Mouse (Mus musculus) frontal cortex, adult (tissue): ENCODE results near the gene Psmd8.
"Not testable (repeated sequence)": the region's sequence is repeated elsewhere in the genome, so short reads cannot be mapped to it uniquely, and the experiment has no call there.

Experiments
- ATAC-seq: cut with Nextera tagmentation; 2 replicates; pipeline ENCODE4 v1.9.2; 2017; ENCODE audit warnings: mild to moderate bottlenecking, moderate library complexity, mixed read lengths; ENCODE audit not compliant: low TSS enrichment

Psmd8 gene

GRCm38 (mm10) chr7:29180077-29180853, at the start of gene Psmd8:
Gene Psmd8, minus strand, starts transcription at chr7:29180701.
- peak; percentile 99 for ATAC-seq

GRCm38 (mm10) chr7:29228202-29228601, 47.7 kb upstream of the Psmd8 start:
- no peak for ATAC-seq

- peak; percentile 50; the same call in 1 of the 2 replicates for ATAC-seq
Observed at GRCm38 (mm10) chr7:29225520-29225919, 45.0 kb upstream of the Psmd8 start.

DNA sequence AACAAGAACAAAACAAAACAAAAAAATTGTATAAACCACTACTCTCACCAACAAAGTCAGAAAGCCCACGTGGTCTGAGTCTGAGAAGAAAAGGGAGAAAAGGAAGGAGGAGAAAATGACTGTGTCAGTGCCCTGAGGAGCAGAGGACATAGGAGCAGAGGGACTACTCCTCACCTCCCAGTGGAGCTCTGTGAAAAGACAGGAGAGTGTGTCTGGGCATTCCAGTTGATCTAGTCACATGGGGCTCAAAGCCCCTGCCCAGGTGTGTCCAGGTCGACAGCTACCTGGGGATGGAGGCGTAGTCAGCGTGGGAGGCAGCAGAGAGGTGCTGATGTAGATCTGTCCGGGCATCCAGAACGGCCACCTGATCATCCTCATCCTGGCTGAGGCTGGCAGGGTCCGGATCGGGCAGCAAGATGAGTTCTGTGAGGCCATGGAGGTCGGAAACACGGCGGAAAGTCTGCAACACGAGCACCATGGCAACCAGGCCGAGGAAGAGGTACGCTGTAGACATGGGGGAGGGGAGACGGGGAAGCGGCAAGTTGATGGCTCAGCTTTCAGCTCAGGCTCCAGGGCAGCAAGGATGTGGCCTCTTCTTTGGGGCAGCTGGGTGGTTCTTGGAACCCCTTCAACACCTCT, 44.4 kb upstream of the Psmd8 start:
- no peak; the same call in 1 of the 2 replicates for ATAC-seq

DNA sequence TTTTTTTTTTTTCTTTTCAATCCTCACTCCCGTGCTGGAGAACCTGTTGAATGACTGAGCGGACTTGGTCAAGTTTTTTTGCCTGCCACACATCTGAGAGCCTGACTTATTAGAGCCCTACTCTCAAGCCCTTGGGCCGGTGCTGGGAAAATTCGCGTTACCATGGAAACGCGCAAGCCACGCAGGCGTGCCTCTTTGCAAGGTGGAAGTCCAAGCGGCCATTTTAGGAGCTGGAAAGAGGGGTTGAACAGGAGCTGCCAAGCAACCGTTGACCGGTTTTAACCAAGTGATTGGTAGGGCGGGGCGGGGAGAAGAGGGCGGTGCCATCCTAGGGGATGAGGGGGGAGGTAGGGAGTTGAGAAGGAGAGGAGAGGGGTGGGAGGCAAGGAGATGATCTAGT, 34.3 kb upstream of the Psmd8 start:
- no peak for ATAC-seq

- no peak for ATAC-seq
Observed at GRCm38 (mm10) chr7:29214236-29214635, 33.7 kb upstream of the Psmd8 start.

- no peak for ATAC-seq
Observed at GRCm38 (mm10) chr7:29213675-29214082, 33.2 kb upstream of the Psmd8 start, which contains the start of gene Catsperg1. Gene Catsperg1, minus strand, starts transcription at chr7:29214035.

DNA sequence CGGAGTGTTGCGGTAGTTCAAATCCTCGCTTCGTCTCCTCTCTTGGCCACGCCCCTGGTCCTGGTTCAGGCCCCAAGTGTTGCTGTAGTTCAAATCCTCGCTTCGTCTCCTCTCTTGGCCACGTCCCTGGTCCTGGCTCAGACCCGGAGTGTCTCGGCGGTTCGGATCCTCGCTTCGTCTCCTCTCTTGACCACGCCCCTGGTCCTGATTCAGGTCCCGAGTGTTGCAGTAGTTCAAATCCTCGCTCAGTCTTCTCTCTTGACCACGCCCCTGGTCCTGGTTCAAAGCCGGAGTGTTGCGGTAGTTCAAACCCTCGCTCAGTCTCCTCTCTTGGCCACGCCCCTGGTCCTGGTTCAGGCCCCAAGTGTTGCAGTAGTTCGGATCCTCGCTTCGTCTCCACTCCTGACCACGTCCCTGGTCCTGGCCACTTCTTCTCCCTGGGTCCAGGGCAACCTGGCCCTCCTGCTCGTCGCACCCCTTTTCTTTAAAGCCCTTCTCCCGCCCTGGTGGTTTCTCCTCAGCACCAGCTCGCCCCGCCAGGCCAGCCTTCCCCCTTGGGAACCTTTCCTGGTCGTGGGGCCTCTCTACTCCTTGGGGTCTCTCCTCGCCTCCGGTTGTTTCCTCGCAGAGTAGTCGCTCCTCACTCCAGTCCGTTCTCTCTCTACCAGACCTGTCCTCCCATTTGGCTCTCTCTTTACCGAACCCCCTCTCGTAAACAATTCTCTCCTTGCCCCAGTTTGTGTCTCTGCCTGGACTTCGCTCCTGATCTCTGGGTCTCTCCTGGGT, 32.5 kb upstream of the Psmd8 start:
- ATAC-seq: not testable (repeated sequence)

DNA sequence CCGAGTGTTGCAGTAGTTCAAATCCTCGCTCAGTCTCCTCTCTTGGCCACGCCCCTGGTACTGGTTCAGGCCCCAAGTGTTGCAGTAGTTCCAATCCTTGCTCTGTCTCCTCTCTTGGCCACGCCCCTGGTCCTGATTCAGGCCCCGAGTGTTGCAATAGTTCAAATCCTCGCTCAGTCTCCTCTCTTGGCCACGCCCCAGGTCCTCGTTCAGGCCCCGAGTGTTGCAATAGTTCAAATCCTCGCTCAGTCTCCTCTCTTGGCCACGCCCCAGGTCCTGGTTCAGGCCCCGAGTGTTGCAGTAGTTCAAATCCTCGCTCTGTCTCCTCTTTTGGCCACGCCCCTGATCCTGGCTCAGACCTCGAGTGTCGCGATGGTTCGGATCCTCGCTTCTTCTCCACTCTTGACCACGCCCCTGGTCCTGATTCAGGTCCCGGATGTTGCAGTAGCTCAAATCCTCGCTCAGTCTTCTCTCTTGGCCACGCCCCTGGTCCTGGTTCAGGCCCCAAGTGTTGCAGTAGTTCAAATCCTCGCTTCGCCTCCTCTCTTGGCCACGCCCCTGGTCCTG, 31.8 kb upstream of the Psmd8 start:
- no peak for ATAC-seq

- no peak for ATAC-seq
Observed at GRCm38 (mm10) chr7:29211415-29212198, 31.1 kb upstream of the Psmd8 start.

GRCm38 (mm10) chr7:29211013-29211412, 30.5 kb upstream of the Psmd8 start:
- ATAC-seq: not testable (repeated sequence)

GRCm38 (mm10) chr7:29202577-29202976, 22.1 kb upstream of the Psmd8 start:
- no peak for ATAC-seq

GRCm38 (mm10) chr7:29194230-29194629, 13.7 kb upstream of the Psmd8 start:
- ATAC-seq: not testable (repeated sequence)

DNA sequence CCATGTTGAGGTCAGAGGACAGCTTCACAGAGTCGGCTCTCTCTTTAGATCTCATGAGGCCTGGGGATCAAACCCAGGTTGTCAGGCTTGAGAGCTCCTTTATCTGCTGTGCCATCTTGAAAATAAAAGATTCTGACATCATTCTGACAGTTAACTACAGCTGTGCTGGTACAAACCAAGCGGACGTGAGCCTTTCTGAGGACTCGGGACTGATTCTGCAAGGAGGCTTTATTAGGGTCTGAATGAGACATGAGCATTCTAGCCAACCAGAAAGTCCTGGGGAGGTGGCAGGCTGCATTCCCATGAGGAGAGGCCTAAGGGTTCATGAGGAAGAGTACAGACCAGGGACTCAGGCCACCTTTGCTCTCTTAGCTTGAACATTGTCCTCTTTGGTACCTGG, 822 bp upstream of the Psmd8 start:
- not testable (repeated sequence) for ATAC-seq

DNA sequence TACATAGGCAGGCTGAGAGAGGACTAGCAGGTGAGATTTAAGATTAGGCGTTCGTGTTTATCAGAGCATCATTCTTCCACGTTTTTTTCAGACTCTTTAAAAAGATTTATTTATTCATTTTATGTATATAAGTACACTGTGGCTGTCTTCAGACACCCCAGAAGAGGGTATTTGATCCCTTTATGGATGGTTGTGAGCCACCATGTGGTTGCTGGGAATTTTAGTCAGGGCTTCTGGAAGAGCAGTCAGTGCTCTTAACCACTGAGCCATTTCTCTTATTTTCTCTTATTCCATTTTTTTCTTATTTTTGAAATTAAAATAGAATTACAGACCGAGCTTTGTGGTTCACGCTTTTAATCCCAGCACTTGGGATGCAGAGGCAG, 344 bp upstream of the Psmd8 start:
- no peak for ATAC-seq

DNA sequence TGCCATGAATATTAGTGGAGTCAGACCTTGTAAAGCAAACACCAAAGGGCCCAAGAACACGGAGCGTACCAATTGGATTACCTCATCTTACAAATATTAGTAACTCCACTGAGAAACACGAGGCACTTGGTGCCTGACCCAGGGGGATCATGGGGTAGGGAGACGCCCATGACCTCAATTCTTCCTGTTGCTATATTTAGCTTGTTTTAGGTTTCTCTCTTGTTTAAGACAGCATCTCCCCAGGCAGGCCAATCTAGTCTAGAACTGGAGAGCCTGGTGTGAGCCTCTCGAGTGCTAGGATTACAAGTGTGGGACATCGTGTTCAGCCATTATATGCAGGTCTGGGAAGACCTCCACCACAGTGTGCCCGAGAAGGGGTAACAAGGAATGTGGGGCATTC, 1.2 kb downstream of the Psmd8 start:
- ATAC-seq: no peak

DNA sequence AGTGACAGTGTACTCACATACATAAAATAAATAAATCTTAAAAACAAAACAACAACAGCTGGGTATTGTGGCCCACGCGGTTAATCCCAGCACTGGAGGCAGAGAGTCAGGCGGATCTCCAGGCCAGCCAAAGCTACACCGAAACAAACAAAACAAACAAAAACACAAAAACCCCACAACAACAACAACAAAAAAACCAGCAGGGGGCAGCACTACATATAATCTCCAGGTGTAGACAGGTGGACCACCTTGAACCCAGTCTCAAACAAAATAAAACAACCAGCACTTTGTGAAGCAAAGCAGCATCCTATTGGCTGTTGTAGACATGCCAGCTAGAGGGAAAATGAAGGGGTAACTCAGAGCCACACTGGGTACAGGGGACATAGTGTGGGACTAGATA, 2.4 kb downstream of the Psmd8 start:
- no peak for ATAC-seq

- no peak for ATAC-seq
Observed at GRCm38 (mm10) chr7:29172390-29173016, 8.0 kb downstream of the Psmd8 start.

DNA sequence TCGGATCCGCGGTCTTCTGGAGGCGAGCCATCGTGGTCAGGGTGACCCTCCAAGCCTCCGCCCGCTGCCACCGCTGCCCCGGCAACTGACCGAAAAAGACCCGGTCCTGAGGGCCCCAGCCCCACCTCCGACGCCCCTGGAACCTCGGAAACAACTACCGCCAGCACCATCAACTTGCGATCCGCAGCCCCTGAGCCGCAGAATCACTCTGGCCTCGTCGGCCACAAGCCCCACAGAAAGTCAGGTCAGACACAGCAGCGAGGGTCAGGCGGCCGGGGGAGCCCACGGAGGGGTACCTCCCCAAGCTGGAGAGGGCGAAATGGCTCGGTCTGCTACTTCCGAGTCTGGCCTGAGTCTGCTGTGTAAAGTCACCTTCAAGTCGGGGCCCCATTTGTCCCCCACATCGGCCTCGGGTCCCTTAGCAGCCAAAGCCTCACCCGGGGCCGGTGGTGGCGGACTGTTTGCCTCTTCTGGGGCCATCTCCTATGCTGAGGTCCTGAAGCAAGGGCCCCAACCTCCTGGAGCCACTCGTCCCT, 8.9 kb downstream of the Psmd8 start:
- ATAC-seq: no peak

DNA sequence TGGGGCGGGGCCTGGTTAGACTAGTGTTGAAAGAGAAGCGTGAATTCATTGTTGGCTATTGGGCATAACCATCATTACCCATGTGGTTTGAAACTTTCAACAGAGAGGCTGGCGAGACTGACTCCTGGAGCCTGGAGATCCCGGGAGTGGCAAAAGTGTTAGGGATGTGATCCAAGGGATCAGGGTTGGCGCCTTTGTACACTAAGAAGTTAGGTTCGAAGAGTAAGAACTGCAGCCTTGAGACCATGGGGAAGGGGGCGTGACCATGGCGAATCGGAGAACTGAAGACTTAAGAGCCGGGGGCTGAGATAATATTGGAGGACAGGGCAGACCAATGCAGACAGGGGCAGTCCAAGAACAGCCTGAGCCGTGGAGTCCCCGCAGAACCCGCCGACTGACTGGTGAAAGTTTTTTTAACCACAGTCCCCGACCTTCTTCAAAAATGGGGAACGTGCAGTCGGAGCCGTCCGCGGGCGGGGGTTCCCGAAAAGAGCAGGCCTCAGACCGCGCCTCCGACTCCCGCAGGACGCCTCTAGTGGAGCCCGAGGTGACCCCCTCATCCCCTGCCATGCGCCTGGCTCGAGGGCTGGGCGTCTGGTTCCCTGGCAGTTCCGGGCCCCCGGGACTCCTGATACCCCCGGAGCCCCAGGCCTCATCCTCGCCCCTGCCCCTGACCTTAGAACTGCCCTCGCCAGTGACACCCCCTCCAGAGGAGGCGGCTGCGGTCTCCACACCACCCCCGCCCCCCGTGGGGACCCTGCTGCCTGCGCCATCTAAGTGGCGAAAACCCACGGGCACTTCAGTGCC, 9.5 kb downstream of the Psmd8 start:
- no peak for ATAC-seq
